7 mouse cellular contexts compared by ENCODE assay signal in the genomic region with DNA sequence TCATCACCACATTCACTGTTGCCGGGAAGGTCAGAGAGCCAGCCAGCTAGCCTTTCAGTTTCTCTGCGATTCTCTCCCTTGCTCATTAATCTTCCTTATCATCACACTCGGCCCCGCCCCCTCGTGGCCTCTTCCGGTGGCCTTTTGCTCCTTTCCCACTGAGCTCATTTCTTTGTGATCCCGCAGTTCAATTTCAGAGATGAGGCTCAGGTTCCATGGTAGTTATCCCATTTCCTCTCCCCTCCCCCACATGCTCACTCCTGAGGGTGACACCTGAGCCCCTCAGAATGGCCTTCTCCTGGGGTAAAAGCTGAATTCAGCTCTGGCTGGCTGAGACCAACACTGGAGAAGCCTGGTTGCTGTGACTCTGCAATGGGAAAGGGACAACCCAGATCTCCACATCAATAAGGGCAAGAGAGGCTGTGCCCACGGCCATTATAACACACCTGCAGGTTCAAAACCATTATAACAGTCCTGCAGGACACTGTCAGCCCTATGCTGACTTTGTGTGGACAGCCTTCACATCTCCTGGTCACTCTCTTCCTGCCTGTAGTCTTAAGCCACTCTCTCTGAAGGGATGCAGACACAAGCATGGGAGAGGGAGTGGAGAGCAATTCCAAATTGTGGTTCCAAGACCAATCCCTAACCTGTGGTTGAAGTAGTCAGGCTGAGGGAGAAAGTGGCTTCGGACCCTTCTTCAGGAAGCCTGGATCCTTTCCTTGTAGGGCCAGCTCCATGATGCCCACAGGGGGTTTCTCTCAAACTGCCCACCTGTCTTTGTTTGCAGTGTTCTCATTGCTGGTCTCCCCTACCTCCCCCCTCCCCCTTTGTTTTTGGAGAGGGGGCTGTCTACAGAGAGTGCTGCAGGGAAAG. TPM values are rescaled to one million over a fixed set of nuclear protein-coding genes. Genes with fewer than 3 reads are reported as not detected.
DNase-seq lines count a peak whose midpoint lies in the region; ATAC-seq and TF ChIP-seq lines count a peak whose summit lies in the region.

No protein-coding gene starts in this region.

- no peaks in the 10 kb centered on the region for H3K36me3 ChIP-seq in hindbrain, embryonic 13.5 days
- H3K36me3 ChIP-seq in liver, embryonic 13.5 days, result no peaks in the 10 kb centered on the region

- peak; percentile 46 for DNase-seq in MN1 (ENCODE audit: low spot score)
- DNase-seq in liver, embryonic 13.5 days, result no peak
- DNase-seq in retina, postnatal 1 day, result peak; percentile 77
- DNase-seq in urinary bladder, adult 18-20 months (ENCODE audit: low spot score in 2 of 2), result no peak
- DNase-seq in testis, postnatal 10 days (ENCODE audit: low spot score), result no peak

- 14% methylated on average over 9 of the region's 9 CpGs for WGBS in bone marrow, adult 2 months
- WGBS in hindbrain, embryonic 13.5 days, result 1% methylated on average over 9 of the region's 9 CpGs
- 6% methylated on average over 9 of the region's 9 CpGs for WGBS in liver, embryonic 13.5 days (ENCODE audit: insufficient replicate concordance)

- no peaks in the 10 kb centered on the region for H3K9me3 ChIP-seq in hindbrain, embryonic 13.5 days
- no peaks in the 10 kb centered on the region for H3K9me3 ChIP-seq in liver, embryonic 13.5 days (replicated peaks)

- H3K27ac ChIP-seq in bone marrow, adult 2 months (ENCODE audit: control insufficient read depth, insufficient read depth, low read depth, low read length, poor library complexity), result no peak overlapping the region
- peak overlapping the region; percentile 91 for H3K27ac ChIP-seq in hindbrain, embryonic 13.5 days
- peak overlapping the region; percentile 1; the same call in 1 of the 2 replicates for H3K27ac ChIP-seq in liver, embryonic 13.5 days

- ATAC-seq in hindbrain, embryonic 13.5 days (ENCODE audit: low FRiP score), result peak; percentile 44
- no peak for ATAC-seq in liver, embryonic 13.5 days (ENCODE audit: low read depth)

- no peak overlapping the region for H3K4me3 ChIP-seq in bone marrow, adult 2 months (replicated peaks; ENCODE audit: control insufficient read depth, low read depth, low read length)
- no peak overlapping the region for H3K4me3 ChIP-seq in hindbrain, embryonic 13.5 days
- H3K4me3 ChIP-seq in liver, embryonic 13.5 days (replicated peaks), result peak overlapping the region; percentile 10; the same call in 1 of the 2 replicates

- peak overlapping the region; percentile 44 for H3K4me2 ChIP-seq in hindbrain, embryonic 13.5 days
- H3K4me2 ChIP-seq in liver, embryonic 13.5 days, result peak overlapping the region; percentile 50

- H3K4me1 ChIP-seq in bone marrow, adult 2 months (ENCODE audit: control insufficient read depth, insufficient read depth, low read length), result no peaks in the 10 kb centered on the region; the same call in 1 of the 2 replicates
- peaks cover 58% of the 10 kb centered on the region for H3K4me1 ChIP-seq in hindbrain, embryonic 13.5 days (replicated peaks)
- H3K4me1 ChIP-seq in liver, embryonic 13.5 days (replicated peaks), result peaks cover 53% of the 10 kb centered on the region

- H3K27me3 ChIP-seq in hindbrain, embryonic 13.5 days, result no peaks in the 10 kb centered on the region
- H3K27me3 ChIP-seq in liver, embryonic 13.5 days, result no peaks in the 10 kb centered on the region

- no peak for TF ChIP-seq POLR2A in bone marrow, adult 2 months (IDR thresholded peaks at IDR 0.05; ENCODE audit: borderline replicate concordance, control insufficient read depth, low read depth, low read length)

- H3K9ac ChIP-seq in hindbrain, embryonic 13.5 days, result peak overlapping the region; percentile 66
- peak overlapping the region; percentile 26; the same call in 1 of the 2 replicates for H3K9ac ChIP-seq in liver, embryonic 13.5 days

- 0 out of 2 replicates have a peak, but pooled peaks have one; percentile 10 for TF ChIP-seq CTCF in bone marrow, adult 2 months (IDR thresholded peaks at IDR 0.05; ENCODE audit: control insufficient read depth, insufficient read depth, low read length)

RNA-seq across cellular contexts. Expression of a gene that starts 18.7 kb away (rescaled TPM):
- 0.49 and 2.5 TPM in 2 replicates for polyA plus RNA-seq in bone marrow, adult 2 months (2011; ENCODE audit: insufficient read depth, insufficient read length, low replicate concordance, missing spikeins)
- polyA plus RNA-seq in hindbrain, embryonic 13.5 days (2015; fragmentation: Nextera tagmentation; extraction: Ambion mirVana), result 10.0 and 10.4 TPM in 2 replicates
- polyA plus RNA-seq in liver, embryonic 13.5 days (2015; fragmentation: Nextera tagmentation; extraction: Ambion mirVana), result 1.3 and 1.4 TPM in 2 replicates

RNA-seq across cellular contexts. Expression of a gene that starts 18.9 kb away (rescaled TPM):
- polyA plus RNA-seq in bone marrow, adult 2 months (2011; ENCODE audit: insufficient read depth, insufficient read length, low replicate concordance, missing spikeins), result 5.2 and 6.8 TPM in 2 replicates
- 22.8 and 24.9 TPM in 2 replicates for polyA plus RNA-seq in hindbrain, embryonic 13.5 days (2015; fragmentation: Nextera tagmentation; extraction: Ambion mirVana)
- 12.2 and 12.3 TPM in 2 replicates for polyA plus RNA-seq in liver, embryonic 13.5 days (2015; fragmentation: Nextera tagmentation; extraction: Ambion mirVana)

RNA-seq across cellular contexts. Expression of a gene that starts 55.3 kb away (rescaled TPM):
- 10.0 and 22.0 TPM in 2 replicates for polyA plus RNA-seq in bone marrow, adult 2 months (2011; ENCODE audit: insufficient read depth, insufficient read length, low replicate concordance, missing spikeins)
- polyA plus RNA-seq in hindbrain, embryonic 13.5 days (2015; fragmentation: Nextera tagmentation; extraction: Ambion mirVana), result 21.5 and 21.7 TPM in 2 replicates
- 6.6 and 7.2 TPM in 2 replicates for polyA plus RNA-seq in liver, embryonic 13.5 days (2015; fragmentation: Nextera tagmentation; extraction: Ambion mirVana)

Comparison
In these comparisons a context has a peak if more than half of its experiments do, and no peak if none do; other contexts are left out.
1. DNase-seq: peak in MN1 (single experiment) and retina, postnatal 1 day (single experiment); none in liver, embryonic 13.5 days (single experiment), urinary bladder, adult 18-20 months (0 of 2) and testis, postnatal 10 days (single experiment).